Mouse (Mus musculus): ENCODE results near the gene Tpsg1.

DNA sequence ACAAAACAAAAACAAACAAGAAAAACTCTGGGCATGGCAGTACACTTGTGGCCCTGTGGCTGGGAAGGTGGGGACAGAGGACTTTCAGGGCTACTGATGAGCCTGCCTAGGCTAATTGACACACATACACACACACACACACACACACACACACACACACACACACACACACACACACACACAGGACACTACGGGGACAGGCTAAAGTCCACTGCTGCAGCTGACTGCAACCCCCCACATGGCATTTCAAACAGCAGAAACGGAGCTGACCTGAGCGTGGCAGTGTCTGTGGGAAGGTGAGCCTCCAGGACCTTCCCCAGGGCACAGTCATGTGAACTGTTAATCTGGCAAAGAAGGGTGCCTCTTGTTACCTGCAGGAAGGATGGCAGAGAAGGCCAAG, 27.6 kb upstream of the Tpsg1 start:
- TF ChIP-seq CTCF (IDR thresholded peaks at IDR 0.05; ENCODE audit: control insufficient read depth, insufficient read depth, insufficient replicate concordance, low read depth, low read length): no peak
- no peak for TF ChIP-seq POLR2A (IDR thresholded peaks at IDR 0.05; ENCODE audit: control insufficient read depth, low read depth, low read length)
